Mouse (Mus musculus) cerebellum, adult 18-20 months (tissue): ENCODE data around the gene Timeless.

Experiments
- DNase-seq, 2 experiments: peaks; one replicate each; pipeline ENCODE4 v3.0.0; 2021

Gene Timeless

GRCm38 (mm10) chr10:128298243-128298642, 66.4 kb downstream of the Timeless start:
- no peak for DNase-seq

GRCm38 (mm10) chr10:128298702-128299171, 66.9 kb downstream of the Timeless start, which contains the start of gene Il23a:
Gene Il23a (minus strand): TSS chr10:128298752.
- no peak for DNase-seq

- no peak for DNase-seq
Observed at GRCm38 (mm10) chr10:128302357-128302756, 70.5 kb downstream of the Timeless start.
